Mouse (Mus musculus) kidney, adult 2 months (tissue): Measurements from ENCODE around the gene Soga3. TPM values are rescaled to one million over a fixed set of nuclear protein-coding genes. Genes with fewer than 3 reads are reported as not detected.
A peak's percentile ranks its signal among the peaks of the same experiment; 100 is the strongest.

Experiments
- DNase-seq: peaks from one replicate; pipeline ENCODE4 v3.0.0; 2021
- H3K27ac ChIP-seq: fragments of 200-500 bp; 2 replicates; pipeline ENCODE4 v1.5.1; 2012; ENCODE audit warnings: low read depth, low read length, control low read depth, inconsistent platforms; ENCODE audit not compliant: insufficient read depth
- H3K27me3 ChIP-seq: fragments of 200-500 bp; replicated peaks from 2 replicates; pipeline ENCODE4 v1.6.1; 2012; ENCODE audit warnings: mild to moderate bottlenecking, moderate library complexity, low read length, inconsistent platforms; ENCODE audit not compliant: control insufficient read depth, insufficient read depth
- H3K36me3 ChIP-seq: fragments of 200-500 bp; 2 replicates; pipeline ENCODE4 v1.6.1; 2012; ENCODE audit warnings: mild to moderate bottlenecking, moderate library complexity, low read length, inconsistent platforms; ENCODE audit not compliant: control insufficient read depth, insufficient read depth
- H3K4me1 ChIP-seq: fragments of 200-500 bp; 2 replicates; pipeline ENCODE4 v1.6.1; 2011; ENCODE audit warnings: low read length; ENCODE audit not compliant: control insufficient read depth, insufficient read depth
- H3K4me3 ChIP-seq: fragments of 200-500 bp; 2 replicates; pipeline ENCODE4 v1.5.1; 2011; ENCODE audit warnings: mild to moderate bottlenecking, low read depth, low read length, control low read depth; ENCODE audit not compliant: insufficient read depth
- CTCF ChIP-seq: fragments of 200-500 bp; conservative IDR thresholded peaks from 2 replicates; pipeline ENCODE4 v1.5.1; 2011; ENCODE audit warnings: low read depth, mild to moderate bottlenecking, control low read depth, low read length, moderate library complexity, mixed read lengths; ENCODE audit not compliant: insufficient read depth, insufficient read length
- POLR2A ChIP-seq: fragments of 200-500 bp; IDR thresholded peaks from one replicate; pipeline ENCODE4 v1.6.1; 2011; ENCODE audit warnings: low read depth, low read length, control low read depth
- WGBS: fragments of 180-500 bp; shearing (Covaris S2); methylation state at CpG from one replicate; pipeline ENCODE4 v1.1.7; 2018; 5-methylcytosine and 5-hydroxymethylcytosine counted together
- polyA plus RNA-seq: library from polyadenylated mRNA; depleted of rRNA; stranded (reverse); fragments of >200 nt; gene quantifications from 2 replicates; pipeline ENCODE4 v1.2.3, GENCODE M21; 2012; rRNA removed

Soga3 gene
- 0.09 and 0.12 TPM in 2 replicates for polyA plus RNA-seq

DNA sequence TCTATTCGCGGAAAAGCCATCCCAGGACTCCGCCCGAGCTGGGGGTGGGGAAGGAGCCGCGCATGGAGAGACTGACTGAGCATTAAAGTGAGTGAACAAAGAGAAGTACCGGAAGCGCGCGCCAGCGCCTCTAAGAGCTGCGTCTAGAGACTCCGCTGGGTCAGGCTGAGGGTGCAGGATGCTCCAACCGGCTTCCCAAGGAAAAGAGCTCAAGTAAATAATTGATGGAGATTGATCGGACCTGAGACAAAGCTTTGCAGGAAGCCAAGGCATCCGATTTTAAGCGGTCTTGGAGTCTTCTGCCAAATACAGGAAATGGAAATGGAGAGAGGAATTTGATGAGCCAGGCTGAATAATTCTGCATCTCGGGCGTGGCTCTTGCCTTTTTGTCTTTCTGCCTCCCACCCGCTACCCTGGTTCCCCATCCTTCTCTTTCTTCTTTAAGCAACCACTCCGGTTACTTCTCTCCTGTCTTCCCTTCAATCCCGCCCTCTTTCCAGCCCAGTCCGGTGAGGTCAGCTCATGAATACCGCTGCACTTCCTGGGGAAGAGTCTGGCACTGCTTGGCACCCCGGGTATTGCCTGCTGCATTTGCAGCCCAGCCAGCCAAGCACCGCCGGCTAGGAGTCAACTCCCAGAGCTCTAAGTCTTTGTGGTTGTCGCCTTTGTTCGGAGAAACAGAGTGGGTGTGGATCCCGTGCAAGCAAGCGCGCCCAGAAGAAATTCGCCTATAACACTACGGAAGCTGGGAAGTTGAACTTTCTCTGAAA lies at the start of gene Soga3:
Soga3 (plus strand) TSS at position 274 of the 770 bp plus-strand sequence.
- no peak for DNase-seq
- no peak within 1 kb of the TSS for H3K4me3 ChIP-seq
- WGBS: 2% methylated on average over 34 of the region's 34 CpGs

GRCm38 (mm10) chr10:29106962-29107361 lies 36.7 kb upstream of the Soga3 start:
- H3K36me3 ChIP-seq: no peaks in the 10 kb centered on the region
- no peak overlapping the region for H3K4me3 ChIP-seq
- TF ChIP-seq POLR2A (no peak), CTCF (0 out of 2 replicates have a peak, but pooled peaks have one; percentile 10)
- no peak overlapping the region for H3K27ac ChIP-seq
- H3K27me3 ChIP-seq: no peaks in the 10 kb centered on the region
- WGBS: 13% methylated on average over 4 of the region's 4 CpGs
- H3K4me1 ChIP-seq: no peaks in the 10 kb centered on the region
- no peak for DNase-seq

More for the DNA sequence above, at the start of gene Soga3:
- Histone ChIP-seq H3K4me1 (no peaks in the 10 kb centered on the region), H3K27me3 (peaks cover 5% of the 10 kb centered on the region), H3K36me3 (no peaks in the 10 kb centered on the region), H3K27ac (no peak within 1 kb of the TSS)
- TF ChIP-seq CTCF (no peak), POLR2A (no peak)

DNA sequence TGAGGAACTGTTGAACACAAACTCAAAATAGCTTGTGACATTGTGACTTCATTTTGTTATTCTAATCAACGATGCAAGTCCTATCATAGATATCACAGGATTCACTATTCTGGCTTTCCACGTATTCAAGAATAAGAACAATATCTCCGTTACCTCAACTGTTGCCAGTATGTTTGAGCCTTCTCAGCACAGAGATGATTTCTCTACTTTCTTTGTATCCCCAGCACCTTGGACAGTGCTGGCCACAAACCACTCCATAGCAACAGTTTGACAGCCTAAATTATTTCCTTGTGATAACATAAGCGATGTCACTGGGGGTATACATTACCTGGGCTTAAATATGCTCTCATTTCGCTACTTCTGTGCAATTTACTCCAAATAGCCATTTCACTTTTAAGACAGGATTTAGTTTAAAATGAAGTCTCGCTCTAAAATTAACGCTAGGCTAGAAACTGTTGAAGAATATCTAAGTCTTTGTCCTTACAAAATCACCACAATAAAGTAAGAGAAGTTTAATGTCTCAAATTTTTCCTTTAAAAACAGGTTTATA lies 1.0 kb upstream of the Soga3 start:
- H3K4me1 ChIP-seq: no peaks in the 10 kb centered on the region
- no peak overlapping the region for H3K27ac ChIP-seq
- TF ChIP-seq CTCF: no peak
- no peak for TF ChIP-seq POLR2A
- H3K27me3 ChIP-seq: peaks cover 5% of the 10 kb centered on the region
- 38% methylated on average over 7 of the region's 7 CpGs for WGBS
- DNase-seq: no peak
- H3K36me3 ChIP-seq: no peaks in the 10 kb centered on the region
- H3K4me3 ChIP-seq: no peak overlapping the region

DNA sequence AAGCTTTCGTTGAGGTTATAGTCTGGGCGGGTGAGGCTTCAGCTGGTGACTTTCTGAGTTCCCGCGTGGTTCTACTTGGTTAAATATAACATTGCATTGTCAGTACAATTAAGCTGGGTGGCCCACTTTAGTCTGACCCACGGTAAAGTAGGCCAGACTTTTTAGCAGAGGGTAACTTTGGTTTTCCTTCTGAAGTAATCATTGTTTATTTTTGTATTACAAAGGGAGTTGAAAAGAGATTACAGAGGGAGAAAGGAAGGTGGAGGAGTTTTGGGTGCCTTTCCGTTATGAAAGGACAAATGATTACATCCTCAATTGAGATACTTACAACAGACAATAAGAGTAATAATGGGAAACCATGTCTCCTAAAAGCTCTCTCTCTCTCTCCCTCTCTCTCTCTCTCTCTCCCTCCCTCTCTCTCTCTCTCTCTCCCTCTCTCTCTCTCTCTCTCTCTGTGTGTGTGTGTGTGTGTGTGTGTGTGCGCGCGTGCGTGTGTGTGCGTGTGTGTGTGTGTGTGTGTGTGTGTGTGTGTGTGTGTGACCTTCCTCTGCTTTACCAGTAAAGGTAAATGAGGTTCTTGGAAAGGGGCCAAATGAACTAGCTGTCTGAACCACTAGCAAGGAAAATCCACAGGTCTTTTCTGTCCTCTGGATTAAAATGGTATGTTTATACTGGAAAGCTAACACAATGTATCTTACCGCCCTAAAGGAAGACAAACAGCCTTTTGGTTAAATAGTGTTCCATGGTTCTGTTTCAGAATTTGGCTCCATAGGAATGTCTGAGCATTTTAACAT lies 1.2 kb downstream of the Soga3 start:
- DNase-seq: no peak
- no peak for TF ChIP-seq CTCF
- TF ChIP-seq POLR2A: no peak
- WGBS: 11% methylated on average over 7 of the region's 12 CpGs
- Histone ChIP-seq H3K27me3 (peaks cover 5% of the 10 kb centered on the region), H3K36me3 (no peaks in the 10 kb centered on the region), H3K4me3 (no peak overlapping the region), H3K27ac (no peak overlapping the region), H3K4me1 (no peaks in the 10 kb centered on the region)

DNA sequence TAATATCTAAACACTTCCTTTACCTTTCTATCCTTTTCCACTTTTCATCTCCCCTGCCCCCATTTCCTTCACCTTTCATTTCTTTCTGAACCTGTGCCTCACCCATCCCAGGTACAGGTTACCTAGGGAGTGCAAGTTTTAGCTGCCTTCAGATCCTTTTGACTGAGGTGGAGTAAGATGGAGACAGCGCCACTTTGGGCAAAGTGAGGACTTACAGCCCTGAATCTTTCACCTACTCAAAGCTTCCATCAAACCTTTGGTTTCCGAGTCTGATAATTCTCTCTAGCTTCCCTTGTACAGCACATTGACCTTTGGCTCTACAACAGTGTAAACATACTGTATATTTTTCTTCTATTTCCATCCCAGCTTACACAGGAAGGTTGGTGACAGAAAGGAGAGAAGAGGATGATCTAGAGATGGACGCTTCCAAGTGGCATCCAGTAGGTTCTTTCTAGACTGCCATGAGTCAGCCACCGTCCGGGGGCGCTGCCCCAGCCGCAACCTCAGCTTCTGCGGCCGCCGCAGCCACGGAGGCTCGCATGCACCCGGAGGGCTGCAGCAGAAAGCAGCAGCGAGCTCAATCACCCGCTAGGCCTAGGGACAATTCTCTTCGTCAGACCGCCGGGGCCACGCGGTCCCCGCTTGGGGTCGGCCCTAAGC lies 2.7 kb downstream of the Soga3 start:
- DNase-seq: no peak
- Histone ChIP-seq H3K36me3 (no peaks in the 10 kb centered on the region), H3K27me3 (peaks cover 5% of the 10 kb centered on the region), H3K27ac (no peak overlapping the region), H3K4me1 (no peaks in the 10 kb centered on the region), H3K4me3 (peak overlapping the region; percentile 1; the same call in 1 of the 2 replicates)
- 2% methylated on average over 22 of the region's 22 CpGs for WGBS
- TF ChIP-seq CTCF (no peak), POLR2A (no peak)

- Histone ChIP-seq H3K27ac (no peak overlapping the region), H3K36me3 (no peaks in the 10 kb centered on the region), H3K4me1 (no peaks in the 10 kb centered on the region), H3K27me3 (peaks cover 5% of the 10 kb centered on the region), H3K4me3 (peak overlapping the region; percentile 35; the same call in 1 of the 2 replicates)
- WGBS: 1% methylated on average over 63 of the region's 65 CpGs
- peak; percentile 65 for DNase-seq
- no peak for TF ChIP-seq POLR2A
- TF ChIP-seq CTCF: no peak
These were observed 3.4 kb downstream of the Soga3 start for GRCm38 (mm10) chr10:29146858-29147640.
